Mouse (Mus musculus) CD4-positive, CD25-positive, alpha-beta regulatory T cell, adult 4 months (primary cell): ENCODE measurements around the gene Cyp2d26. TPM values are rescaled to one million over a fixed set of nuclear protein-coding genes. Genes with fewer than 3 reads are reported as not detected.

ENCODE experiments used
- ATAC-seq: one replicate; pipeline ENCODE4 v1.8.0; 2017
- polyA plus RNA-seq, 2 experiments: library from polyadenylated mRNA; unstranded; fragments of 100-300 nt; shearing (Covaris generic); gene quantifications; one replicate each; pipeline ENCODE4 v1.2.1; 2017

Gene Cyp2d26
- polyA plus RNA-seq, 2 experiments from 2014 or later, result 0.34 TPM; not detected in 1

DNA sequence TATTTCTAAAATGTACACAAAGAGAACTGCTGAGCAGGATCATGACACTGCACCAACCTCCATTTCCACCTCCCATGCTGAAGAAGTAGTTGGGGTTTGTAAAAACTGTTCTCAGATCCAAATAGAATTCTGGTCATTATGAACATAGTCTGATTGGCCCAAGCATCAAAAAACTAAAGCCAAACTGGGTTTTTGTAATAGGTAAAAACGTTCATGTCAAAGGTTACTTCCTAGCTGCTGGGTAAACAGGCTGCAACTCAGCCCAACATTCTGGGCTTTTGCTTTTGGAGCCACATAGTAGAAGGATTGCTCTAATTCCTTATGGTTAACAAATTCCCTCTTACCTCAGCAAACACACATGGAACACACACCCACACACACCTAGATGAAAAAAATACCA, 46.0 kb downstream of the Cyp2d26 start:
- no peak for ATAC-seq

DNA sequence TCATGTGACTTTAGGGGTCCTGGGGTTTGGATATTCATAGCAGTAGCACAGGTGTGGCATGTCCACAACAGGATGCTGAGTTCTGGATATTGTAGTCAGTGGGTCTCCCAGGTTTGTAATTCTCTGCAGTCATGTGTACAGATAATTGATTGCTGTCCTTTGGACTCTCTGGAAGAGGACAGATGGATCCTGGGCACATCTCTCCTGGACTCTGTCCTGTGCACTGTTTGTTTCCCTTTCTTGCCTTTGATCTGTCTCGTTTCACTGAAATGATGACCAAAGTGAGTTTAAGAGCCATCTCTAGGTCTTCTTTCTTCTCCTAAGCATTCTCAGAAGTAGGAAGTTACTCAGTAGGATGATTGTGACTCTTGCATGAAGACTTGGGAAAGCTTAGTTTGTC, 46.6 kb downstream of the Cyp2d26 start:
- ATAC-seq, result no peak

Other genes with a start within 250 kb of the Cyp2d26 start
- not detected for gene Cyp2d12, start 239.2 kb downstream of the Cyp2d26 start, polyA plus RNA-seq
- gene Cyp2d34, start 173.3 kb downstream of the Cyp2d26 start, polyA plus RNA-seq, result not detected
- not detected for gene Cyp2d40, start 30.1 kb downstream of the Cyp2d26 start, polyA plus RNA-seq
- gene Tcf20, start 193.6 kb upstream of the Cyp2d26 start, polyA plus RNA-seq, result 10 to 100 TPM; 15.9 to 19.7 TPM
- 1 to 10 TPM in 1 of 2 experiments, under 1 TPM in 1; 0.22 to 1.1 TPM for gene Nfam1, start 239.0 kb upstream of the Cyp2d26 start, polyA plus RNA-seq